Mouse (Mus musculus): Measurements from ENCODE around the gene Ntpcr. TPM values are rescaled to one million over a fixed set of nuclear protein-coding genes. Genes with fewer than 3 reads are reported as not detected.

Gene Ntpcr
- total and polyA plus RNA-seq, 3 experiments = 40.0 to 45.3 TPM; not detected in 1

GRCm38 (mm10) chr8:125686221-125686865 is 43.4 kb upstream of the Ntpcr start:
- no peaks in the 10 kb centered on the region for H3K79me2 ChIP-seq (ENCODE audit: control insufficient read depth, insufficient read depth, low read length, poor library complexity)
- H3K4me1 ChIP-seq (ENCODE audit: control insufficient read depth in 1 of 2, insufficient read depth in 2 of 2, low read length in 2 of 2) = no peaks in the 10 kb centered on the region
- no peak for DNase-seq (ENCODE audit: low read depth, low spot score)
- H3K4me3 ChIP-seq (ENCODE audit: control insufficient read depth in 1 of 2, insufficient read depth in 1 of 2, low read depth in 2 of 2, low read length in 2 of 2) = no peak overlapping the region
- no peaks in the 10 kb centered on the region for H3K36me3 ChIP-seq (ENCODE audit: control insufficient read depth in 1 of 2, insufficient read depth in 2 of 2, low read length in 2 of 2)
- H3K9me3 ChIP-seq (replicated peaks; ENCODE audit: insufficient read depth, low read length) = no peaks in the 10 kb centered on the region
- H3K27me3 ChIP-seq (ENCODE audit: control insufficient read depth in 1 of 2, insufficient read depth in 2 of 2, low read length in 2 of 2) = no peaks in the 10 kb centered on the region
- TF ChIP-seq CHD2 (IDR thresholded peaks at IDR 0.05; ENCODE audit: low read length) (no peak), SMC3 (IDR thresholded peaks at IDR 0.05; ENCODE audit: low read depth, low read length) (no peak), UBTF (IDR thresholded peaks at IDR 0.05; ENCODE audit: borderline replicate concordance, insufficient read depth, low read depth, low read length) (no peak), ZKSCAN1 (IDR thresholded peaks at IDR 0.05; ENCODE audit: low read depth, low read length) (no peak), JUND (IDR thresholded peaks at IDR 0.05; ENCODE audit: low read depth, low read length) (no peak), TCF12 (IDR thresholded peaks at IDR 0.05; ENCODE audit: low read depth, low read length) (no peak), ZNF384 (IDR thresholded peaks at IDR 0.05; ENCODE audit: low read depth, low read length) (no peak), MAX (IDR thresholded peaks at IDR 0.05; ENCODE audit: low read length) (no peak), NELFE (IDR thresholded peaks at IDR 0.05; ENCODE audit: low read depth, low read length) (no peak), RAD21 (IDR thresholded peaks at IDR 0.05; ENCODE audit: low read depth, low read length) (no peak), TBP (IDR thresholded peaks at IDR 0.05; ENCODE audit: low read depth, low read length) (no peak), MYC (IDR thresholded peaks at IDR 0.05; ENCODE audit: low read depth, low read length) (no peak), SIN3A (IDR thresholded peaks at IDR 0.05; ENCODE audit: low read length) (no peak), ETS1 (IDR thresholded peaks at IDR 0.05; ENCODE audit: low read depth, low read length) (no peak), POLR2AphosphoS2 (IDR thresholded peaks at IDR 0.05; ENCODE audit: low read length) (no peak), MYB (IDR thresholded peaks at IDR 0.05; ENCODE audit: low read depth, low read length) (no peak), EP300 (IDR thresholded peaks at IDR 0.05; ENCODE audit: low read depth in 1 of 2, low read length in 2 of 2) (no peak), TAL1 (IDR thresholded peaks at IDR 0.05; ENCODE audit: low read length) (no peak), MEF2A (IDR thresholded peaks at IDR 0.05; ENCODE audit: extremely low read depth, insufficient replicate concordance, low read depth, low read length, poor library complexity, severe bottlenecking) (no peak)
- H3K27ac ChIP-seq (ENCODE audit: control insufficient read depth, low read depth, low read length) = no peak overlapping the region
- no peak overlapping the region for H3K9ac ChIP-seq (ENCODE audit: control insufficient read depth, low read depth, low read length, poor library complexity, severe bottlenecking)

DNA sequence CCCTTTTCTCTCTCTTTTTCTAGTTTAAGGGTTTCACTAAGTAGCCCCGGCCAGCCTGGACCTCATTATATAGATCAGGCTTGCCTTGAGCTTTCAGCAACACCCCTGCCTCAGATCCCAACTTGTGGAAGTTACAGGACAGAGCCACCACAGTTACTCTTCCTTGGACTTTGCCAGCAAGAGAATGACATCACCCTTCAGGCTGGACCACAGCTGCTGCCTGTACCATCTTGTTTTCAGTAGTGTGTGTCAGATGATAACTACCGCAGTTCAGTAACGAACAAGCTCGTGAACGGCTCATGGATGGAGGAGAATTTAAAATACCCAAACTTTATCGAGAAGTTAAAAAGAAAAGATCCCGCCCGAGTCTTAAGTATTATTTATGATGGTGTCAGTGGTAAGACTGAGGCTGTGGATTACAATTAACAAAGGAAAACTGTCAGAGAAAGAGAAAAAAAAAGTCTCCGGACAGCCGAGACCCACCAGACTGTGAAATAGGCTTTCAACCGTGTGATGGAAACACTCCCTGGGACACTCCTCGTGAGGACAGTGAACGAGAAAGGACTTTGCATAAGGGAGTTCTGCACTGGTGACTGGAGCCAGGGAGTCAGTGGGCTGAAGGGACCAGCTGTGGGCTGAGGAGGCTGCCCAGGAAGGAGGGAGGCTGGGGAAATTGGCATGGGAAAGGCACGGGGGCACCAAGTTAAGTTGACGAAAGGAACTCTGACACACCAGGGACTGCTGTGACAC is 39.4 kb upstream of the Ntpcr start:
- no peak overlapping the region for H3K4me3 ChIP-seq (ENCODE audit: control insufficient read depth in 1 of 2, insufficient read depth in 1 of 2, low read depth in 2 of 2, low read length in 2 of 2)
- TF ChIP-seq ZMIZ1 (IDR thresholded peaks at IDR 0.05; ENCODE audit: low read depth, low read length) (no peak), POLR2AphosphoS5 (IDR thresholded peaks at IDR 0.05; ENCODE audit: borderline replicate concordance, low read depth, low read length) (no peak), MAZ (IDR thresholded peaks at IDR 0.05; ENCODE audit: low read depth, low read length) (no peak), EP300 (IDR thresholded peaks at IDR 0.05; ENCODE audit: low read depth in 1 of 2, low read length in 2 of 2) (no peak), KAT2A (conservative IDR thresholded peaks at IDR 0.05; ENCODE audit: low read depth, low read length) (no peak), POLR2A (IDR thresholded peaks at IDR 0.05; ENCODE audit: control insufficient read depth in 1 of 2, insufficient read depth in 1 of 2, low read depth in 1 of 2, low read length in 2 of 2, poor library complexity in 1 of 2) (no peak), MAFK (IDR thresholded peaks at IDR 0.05; ENCODE audit: borderline replicate concordance, low read depth, low read length) (no peak), CTCF (IDR thresholded peaks at IDR 0.05 in 2 of 3, conservative IDR thresholded peaks at IDR 0.05 in 1 of 3; ENCODE audit: control insufficient read depth in 1 of 3, insufficient read depth in 1 of 3, low read depth in 2 of 3, low read length in 3 of 3, poor library complexity in 1 of 3, severe bottlenecking in 1 of 3) (no peak), HCFC1 (IDR thresholded peaks at IDR 0.05; ENCODE audit: low read depth, low read length) (no peak), SMC3 (IDR thresholded peaks at IDR 0.05; ENCODE audit: low read depth, low read length) (no peak), RAD21 (IDR thresholded peaks at IDR 0.05; ENCODE audit: low read depth, low read length) (no peak), MEF2A (IDR thresholded peaks at IDR 0.05; ENCODE audit: extremely low read depth, insufficient replicate concordance, low read depth, low read length, poor library complexity, severe bottlenecking) (no peak), CHD2 (IDR thresholded peaks at IDR 0.05; ENCODE audit: low read length) (no peak), UBTF (IDR thresholded peaks at IDR 0.05; ENCODE audit: borderline replicate concordance, insufficient read depth, low read depth, low read length) (no peak)
- no peaks in the 10 kb centered on the region for H3K4me1 ChIP-seq (ENCODE audit: control insufficient read depth in 1 of 2, insufficient read depth in 2 of 2, low read length in 2 of 2)
- H3K9ac ChIP-seq (ENCODE audit: control insufficient read depth, low read depth, low read length, poor library complexity, severe bottlenecking) = no peak overlapping the region
- H3K9me3 ChIP-seq (replicated peaks; ENCODE audit: insufficient read depth, low read length) = no peaks in the 10 kb centered on the region
- H3K27me3 ChIP-seq (ENCODE audit: control insufficient read depth in 1 of 2, insufficient read depth in 2 of 2, low read length in 2 of 2) = no peaks in the 10 kb centered on the region
- no peaks in the 10 kb centered on the region for H3K36me3 ChIP-seq (ENCODE audit: control insufficient read depth in 1 of 2, insufficient read depth in 2 of 2, low read length in 2 of 2)
- H3K79me2 ChIP-seq (ENCODE audit: control insufficient read depth, insufficient read depth, low read length, poor library complexity) = no peaks in the 10 kb centered on the region
- H3K27ac ChIP-seq (ENCODE audit: control insufficient read depth, low read depth, low read length) = no peak overlapping the region
- no peak for DNase-seq (ENCODE audit: low read depth, low spot score)

Measured in MEL (cell line).